Mouse (Mus musculus): ENCODE results near the gene Syngr2.

DNA sequence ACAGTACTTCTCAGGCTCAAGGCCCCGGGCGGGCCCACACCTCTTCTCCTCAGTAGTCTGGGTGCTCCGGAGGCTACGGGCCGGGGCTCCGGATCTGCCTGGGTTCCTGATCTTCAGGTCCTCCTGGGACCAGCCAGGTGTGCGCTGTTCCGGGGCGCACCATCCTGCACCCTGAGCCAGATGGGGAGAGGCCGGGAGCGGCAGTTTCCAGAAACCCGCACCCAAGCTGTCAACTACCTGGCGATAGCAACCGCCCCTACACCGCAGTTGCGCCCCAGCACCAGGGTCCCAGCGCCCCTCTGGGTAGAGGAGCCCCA is 29.3 kb upstream of the Syngr2 start:
- TF ChIP-seq CTCF (IDR thresholded peaks at IDR 0.05; ENCODE audit: low read depth) (no peak), EP300 (IDR thresholded peaks at IDR 0.05; ENCODE audit: low read depth) (no peak)
